Mouse (Mus musculus) urinary bladder, postnatal 14 days (tissue): ENCODE measurements at regions not wholly inside any gene's neighbourhood (a gene's known extent, or its start where the extent isn't known, plus 50 kb on each side); places are given as distances from the start of the nearest gene placed in this dataset.

ENCODE experiments used
- DNase-seq: peaks from one replicate; pipeline ENCODE4 v3.0.0; 2021; ENCODE audit warnings: low spot score

GRCm38 (mm10) chr16:76718809-76719208, 294.7 kb upstream of the Usp25 start:
- no peak for DNase-seq

- no peak for DNase-seq
Measured at GRCm38 (mm10) chr16:76718147-76718546, 295.4 kb upstream of the Usp25 start.

DNA sequence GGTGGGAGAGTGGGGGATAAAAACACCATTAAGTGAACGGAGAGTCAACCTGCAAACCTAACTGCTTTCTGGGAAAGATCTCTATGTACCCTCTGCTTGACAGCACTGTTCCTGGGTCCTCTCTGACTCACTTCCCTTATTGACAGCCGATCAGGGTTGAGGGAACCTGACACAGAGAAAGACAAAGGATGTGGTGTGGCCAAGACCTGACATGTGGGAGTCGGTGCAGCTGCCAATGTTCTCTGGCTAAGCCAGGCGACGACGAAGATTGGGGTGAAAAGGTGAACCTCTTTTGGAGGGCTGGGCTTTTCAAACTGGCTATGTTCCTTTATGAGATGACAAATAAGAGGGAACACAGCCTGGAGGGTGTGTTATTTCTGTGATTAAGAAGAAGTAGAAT, 318.6 kb upstream of the Usp25 start:
- peak; percentile 35 for DNase-seq

GRCm38 (mm10) chr16:76687735-76688447, 314.3 kb upstream of the Nrip1 start:
- DNase-seq: peak; percentile 16

DNA sequence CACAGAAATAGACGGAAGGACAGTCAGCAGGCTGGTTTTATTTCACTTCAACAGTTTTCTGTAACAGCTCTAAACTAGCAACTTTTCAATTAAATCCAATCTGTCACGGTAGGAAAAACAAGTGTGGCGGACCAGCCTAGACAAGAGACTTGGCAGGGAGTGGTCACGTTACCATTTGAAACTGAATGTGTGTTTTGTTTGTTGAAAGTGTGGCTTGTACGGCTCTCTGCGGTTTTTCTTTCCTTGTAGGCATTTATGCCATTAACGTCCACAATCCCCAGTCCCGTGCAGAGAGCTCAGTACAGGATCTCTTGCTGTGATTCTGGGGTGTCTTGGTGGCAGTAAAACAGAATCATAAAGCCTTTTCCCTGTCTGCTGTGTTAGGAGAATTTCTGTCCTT, 311.9 kb upstream of the Nrip1 start:
- DNase-seq: no peak

GRCm38 (mm10) chr16:76680061-76680911, 306.7 kb upstream of the Nrip1 start:
- no peak for DNase-seq

- DNase-seq: no peak
Measured at GRCm38 (mm10) chr16:76678885-76679284, 305.3 kb upstream of the Nrip1 start.

DNA sequence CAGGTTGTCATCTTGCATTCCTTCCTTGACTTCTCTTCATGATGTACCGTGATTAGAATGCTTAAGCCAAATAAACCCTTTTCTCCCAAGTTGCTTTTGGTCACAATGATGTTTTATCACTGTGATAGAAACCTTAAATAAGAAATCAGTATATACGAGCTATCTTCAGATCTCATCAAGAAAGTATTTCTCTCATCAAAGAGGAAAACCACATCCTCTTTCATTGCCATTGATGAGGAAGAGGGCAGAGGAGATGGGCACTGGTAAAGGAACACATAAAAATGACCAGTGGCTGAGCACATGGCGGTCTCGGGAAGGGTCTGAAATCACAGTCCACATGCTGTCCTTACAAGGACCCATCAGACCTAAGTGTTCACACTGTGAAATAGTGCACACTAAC, 296.2 kb upstream of the Nrip1 start:
- DNase-seq: no peak

DNA sequence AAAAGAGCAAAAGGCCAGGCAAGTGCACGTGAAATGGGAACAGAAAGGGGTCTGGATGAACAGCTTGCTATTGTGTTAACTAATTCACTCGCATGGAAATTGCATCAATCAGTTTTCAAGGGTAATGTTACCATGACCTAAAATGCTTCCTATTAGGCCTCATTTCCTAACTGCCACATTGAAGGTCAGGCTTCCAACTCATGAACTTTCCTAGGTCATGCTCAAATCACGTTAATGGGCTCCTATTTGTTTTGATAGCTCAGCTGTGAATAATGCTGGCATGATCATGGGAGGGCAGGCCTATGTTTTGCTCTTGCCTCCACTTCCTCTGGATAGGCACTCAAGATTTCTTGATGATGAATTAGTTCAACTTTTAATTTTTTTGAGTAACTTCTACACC, 293.4 kb upstream of the Nrip1 start:
- DNase-seq: no peak

DNA sequence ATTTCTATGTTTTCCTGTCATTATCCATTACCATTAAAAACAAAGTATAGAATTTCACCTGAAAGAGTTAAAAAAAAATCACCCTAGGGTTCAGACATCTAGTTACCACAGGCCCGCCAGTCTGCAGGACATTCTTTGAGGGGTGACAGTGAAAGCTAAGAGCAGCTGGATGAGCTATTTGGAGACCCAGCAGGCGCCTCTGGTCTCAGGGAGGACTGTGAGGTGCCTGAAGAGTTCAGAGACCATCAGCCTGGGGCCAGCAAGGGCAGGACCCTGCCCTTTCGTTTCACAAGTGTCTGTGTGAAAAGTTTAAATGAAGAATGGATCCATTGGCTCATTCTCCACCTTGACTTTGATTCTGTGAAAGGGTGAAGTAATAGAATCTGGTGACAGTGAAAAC, 281.5 kb upstream of the Nrip1 start:
- no peak for DNase-seq

DNA sequence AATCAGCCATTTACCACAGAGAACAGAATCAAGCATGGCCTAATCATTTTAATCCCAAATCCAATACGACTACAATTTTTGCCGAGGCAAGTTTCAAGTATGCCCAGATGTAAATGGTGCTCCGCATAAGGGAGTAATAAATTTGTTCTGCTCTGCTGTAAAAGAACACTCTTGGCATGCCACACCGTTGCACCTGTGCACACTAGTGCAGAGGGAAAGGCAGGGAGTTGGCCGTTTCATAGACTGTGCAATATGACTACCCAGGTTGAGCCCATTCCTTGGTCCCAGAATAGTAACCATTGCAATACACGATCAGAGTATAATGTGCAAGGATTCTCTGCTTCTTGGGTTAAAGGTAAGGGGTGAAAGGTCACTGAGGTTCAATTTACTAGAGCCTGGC, 270.7 kb upstream of the Nrip1 start:
- DNase-seq: no peak

GRCm38 (mm10) chr16:76643801-76644200, 270.2 kb upstream of the Nrip1 start:
- no peak for DNase-seq

DNA sequence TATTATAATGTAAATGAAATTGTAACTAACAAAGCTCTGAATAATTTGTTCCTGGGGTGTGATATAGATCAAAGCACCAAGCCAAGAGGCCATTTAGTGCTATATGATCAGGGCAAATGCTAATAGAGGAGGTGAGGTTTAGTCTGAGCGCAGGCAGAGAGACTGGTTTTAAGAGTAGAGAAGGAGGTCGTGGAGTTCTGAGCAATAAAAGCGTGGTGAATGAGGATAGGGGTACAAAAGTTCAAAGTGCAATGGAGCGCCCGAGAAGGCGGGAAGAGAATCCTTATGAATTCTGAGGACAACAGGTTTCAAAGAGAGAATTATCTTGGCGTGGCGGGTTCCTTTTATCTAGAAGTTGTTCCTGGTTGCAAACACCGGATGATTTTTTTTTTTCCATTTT, 261.5 kb upstream of the Nrip1 start:
- no peak for DNase-seq

GRCm38 (mm10) chr16:76634196-76634698, 260.6 kb upstream of the Nrip1 start:
- no peak for DNase-seq

- no peak for DNase-seq
Measured at GRCm38 (mm10) chr16:76626142-76626541, 252.5 kb upstream of the Nrip1 start.

- peak; percentile 14 for DNase-seq
Measured at GRCm38 (mm10) chr16:76621715-76622114, 248.1 kb upstream of the Nrip1 start.

DNA sequence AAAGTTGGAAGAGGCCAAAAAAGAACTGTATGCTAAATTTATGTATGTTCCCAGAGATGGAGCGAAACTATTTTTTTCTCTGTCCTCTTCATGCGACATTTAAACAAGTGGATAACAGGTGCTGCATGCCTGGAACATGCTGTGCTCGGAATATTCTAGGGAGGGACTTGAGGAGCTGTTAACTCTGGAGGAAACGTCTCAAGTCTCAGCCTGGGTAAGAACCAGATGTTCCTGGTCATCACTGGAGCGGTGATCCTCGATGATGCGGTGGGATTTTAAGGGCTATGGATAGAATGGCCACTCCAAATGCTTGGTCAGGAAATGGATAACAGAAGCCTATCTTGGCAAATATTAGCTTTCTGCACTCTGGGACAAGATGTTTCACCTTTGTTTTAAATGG, 244.7 kb upstream of the Nrip1 start:
- DNase-seq: no peak

- DNase-seq: no peak
Measured at GRCm38 (mm10) chr16:76611061-76611460, 237.4 kb upstream of the Nrip1 start.

GRCm38 (mm10) chr16:76604914-76605313, 231.3 kb upstream of the Nrip1 start:
- no peak for DNase-seq

GRCm38 (mm10) chr16:76603846-76604258, 230.2 kb upstream of the Nrip1 start:
- DNase-seq: no peak

DNA sequence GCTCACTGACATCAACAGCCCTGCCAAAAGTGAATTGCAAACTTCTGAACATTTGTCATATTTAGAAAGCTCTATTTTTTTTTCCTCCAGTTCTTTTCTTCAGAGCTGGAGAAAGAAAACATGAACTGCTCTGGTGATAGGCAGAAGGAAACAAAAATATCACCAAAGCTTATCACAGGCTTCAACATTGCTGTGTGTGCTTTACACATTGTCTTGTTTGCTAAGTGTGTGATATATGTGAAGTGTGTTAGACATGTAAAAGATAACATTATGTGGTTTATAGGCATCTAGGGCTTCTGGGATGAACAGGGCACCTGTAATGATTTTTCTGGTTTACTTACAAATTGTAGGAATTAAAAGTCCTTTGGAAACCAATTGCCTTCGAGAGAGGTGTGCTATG, 229.8 kb upstream of the Nrip1 start:
- no peak for DNase-seq

GRCm38 (mm10) chr16:76600131-76600530, 226.5 kb upstream of the Nrip1 start:
- peak; percentile 36 for DNase-seq
